Mouse (Mus musculus): ENCODE data around the gene Jade2.

The Jade2 gene

GRCm38 (mm10) chr11:51857081-51857671 lies at the start of gene Jade2:
TSS of gene Jade2 (minus strand) at chr11:51857653.
- peak; percentile 61 for DNase-seq (ENCODE audit: low read depth, low spot score)

- no peak for DNase-seq (ENCODE audit: low read depth, low spot score)
These were observed 46.8 kb upstream of the Jade2 start for GRCm38 (mm10) chr11:51904224-51904623.

GRCm38 (mm10) chr11:51899691-51900090 lies 42.2 kb upstream of the Jade2 start:
- DNase-seq (ENCODE audit: low read depth, low spot score) = peak; percentile 53

- DNase-seq (ENCODE audit: low read depth, low spot score) = no peak
These were observed 41.0 kb upstream of the Jade2 start for GRCm38 (mm10) chr11:51898326-51899080.

GRCm38 (mm10) chr11:51897311-51897710 lies 39.9 kb upstream of the Jade2 start:
- no peak for DNase-seq (ENCODE audit: low read depth, low spot score)

- DNase-seq (ENCODE audit: low read depth, low spot score) = no peak
These were observed 38.6 kb upstream of the Jade2 start for GRCm38 (mm10) chr11:51896012-51896411.

- no peak for DNase-seq (ENCODE audit: low read depth, low spot score)
These were observed 28.2 kb upstream of the Jade2 start for GRCm38 (mm10) chr11:51885681-51886080.

GRCm38 (mm10) chr11:51884092-51884491 lies 26.6 kb upstream of the Jade2 start:
- DNase-seq (ENCODE audit: low read depth, low spot score) = no peak

- DNase-seq (ENCODE audit: low read depth, low spot score) = no peak
These were observed 26.2 kb upstream of the Jade2 start for GRCm38 (mm10) chr11:51883670-51884069.

GRCm38 (mm10) chr11:51881776-51882175 lies 24.3 kb upstream of the Jade2 start:
- peak; percentile 83 for DNase-seq (ENCODE audit: low read depth, low spot score)

GRCm38 (mm10) chr11:51881041-51881730 lies 23.7 kb upstream of the Jade2 start:
- DNase-seq (ENCODE audit: low read depth, low spot score) = no peak

- no peak for DNase-seq (ENCODE audit: low read depth, low spot score)
These were observed 19.5 kb upstream of the Jade2 start for GRCm38 (mm10) chr11:51876943-51877344.

GRCm38 (mm10) chr11:51875792-51876195 lies 18.3 kb upstream of the Jade2 start:
- peak; percentile 85 for DNase-seq (ENCODE audit: low read depth, low spot score)

- DNase-seq (ENCODE audit: low read depth, low spot score) = no peak
These were observed 17.6 kb upstream of the Jade2 start for GRCm38 (mm10) chr11:51875086-51875485.

- DNase-seq (ENCODE audit: low read depth, low spot score) = peak; percentile 40
These were observed 17.0 kb upstream of the Jade2 start for GRCm38 (mm10) chr11:51874266-51875036.

- DNase-seq (ENCODE audit: low read depth, low spot score) = peak; percentile 70
These were observed 15.7 kb upstream of the Jade2 start for GRCm38 (mm10) chr11:51873141-51873540.

- DNase-seq (ENCODE audit: low read depth, low spot score) = no peak
These were observed 9.8 kb upstream of the Jade2 start for GRCm38 (mm10) chr11:51867261-51867660.

GRCm38 (mm10) chr11:51866020-51866419 lies 8.6 kb upstream of the Jade2 start:
- peak; percentile 25 for DNase-seq (ENCODE audit: low read depth, low spot score)

- DNase-seq (ENCODE audit: low read depth, low spot score) = no peak
These were observed 3.2 kb upstream of the Jade2 start for GRCm38 (mm10) chr11:51860666-51861065.

- no peak for DNase-seq (ENCODE audit: low read depth, low spot score)
These were observed 2.1 kb upstream of the Jade2 start for GRCm38 (mm10) chr11:51859561-51859960.

- peak; percentile 92 for DNase-seq (ENCODE audit: low read depth, low spot score)
These were observed 1.1 kb upstream of the Jade2 start for GRCm38 (mm10) chr11:51858528-51859051.

All from ZHBTc4 (cell line).